Mouse (Mus musculus): ENCODE data around the gene Cby1.
"Not testable (repeated sequence)": the region's sequence is repeated elsewhere in the genome, so short reads cannot be mapped to it uniquely, and the experiment has no call there.

The Cby1 gene

DNA sequence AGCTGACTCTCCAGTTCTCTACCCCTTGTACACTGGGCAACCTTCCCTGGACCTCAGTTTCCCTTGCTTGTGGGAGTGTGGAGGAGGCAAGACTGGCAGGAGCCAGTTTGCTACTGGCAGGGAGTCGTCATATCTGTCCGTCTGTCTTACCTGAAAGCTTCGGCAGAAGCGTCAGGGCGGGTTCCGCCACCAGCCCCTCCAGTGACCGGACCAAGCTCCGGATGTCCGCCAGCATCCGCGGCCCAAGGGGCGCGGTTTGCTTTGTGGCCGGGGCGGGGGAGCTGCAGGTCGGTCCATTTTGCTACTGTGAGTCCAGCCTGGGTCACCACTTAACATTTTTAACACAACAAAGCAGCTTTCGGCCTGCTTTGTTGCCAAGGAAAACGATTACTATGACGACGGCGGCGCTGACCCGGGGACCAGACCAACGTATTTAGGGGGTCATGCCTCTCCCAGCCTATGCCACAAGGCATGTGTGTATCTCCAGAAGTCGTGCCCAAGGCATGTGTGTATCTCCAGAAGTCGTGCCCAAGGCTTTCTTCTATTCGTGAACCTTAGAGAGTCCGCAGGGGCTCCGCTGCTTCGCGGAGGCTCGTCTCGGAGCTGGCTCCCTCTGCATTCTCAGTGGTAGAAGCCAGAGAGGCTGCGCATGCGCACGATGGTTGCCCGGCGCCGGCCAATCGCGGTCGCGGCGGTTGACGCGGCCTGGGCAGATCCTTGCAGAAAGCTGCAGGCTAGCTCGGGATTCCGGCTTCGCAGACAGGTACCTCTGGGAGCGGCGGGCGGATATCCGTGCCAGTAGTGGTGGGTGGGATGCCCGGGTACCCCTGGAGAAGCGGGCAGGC is at the start of gene Cby1, which contains the start of gene Fam227a:
Gene Cby1, plus strand, starts transcription at position 669 of the 845 bp plus-strand sequence.
Gene Fam227a, minus strand, starts transcription at position 426 of the 845 bp plus-strand sequence.
- DNase-seq, result peak; percentile 97

DNA sequence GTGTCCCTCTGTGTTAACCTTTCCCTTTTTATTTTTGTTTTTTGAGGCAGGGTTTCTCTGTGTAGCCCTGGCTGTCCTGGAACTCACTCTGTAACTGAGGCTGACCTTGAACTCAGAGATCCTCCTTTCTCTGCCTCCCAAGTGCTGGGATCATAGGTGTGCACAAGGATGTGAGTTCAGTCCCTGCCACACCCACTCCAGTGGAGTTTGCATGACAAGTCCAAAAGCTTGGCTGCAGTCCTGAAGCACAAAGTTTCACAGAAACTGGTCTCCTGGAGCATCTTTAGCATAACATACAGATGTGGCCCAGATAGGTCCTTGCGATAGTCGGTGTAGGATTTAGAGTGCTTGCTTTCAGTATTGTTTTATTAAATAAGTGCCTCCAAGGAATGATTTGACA is 49.8 kb upstream of the Cby1 start:
- no peak for DNase-seq

DNA sequence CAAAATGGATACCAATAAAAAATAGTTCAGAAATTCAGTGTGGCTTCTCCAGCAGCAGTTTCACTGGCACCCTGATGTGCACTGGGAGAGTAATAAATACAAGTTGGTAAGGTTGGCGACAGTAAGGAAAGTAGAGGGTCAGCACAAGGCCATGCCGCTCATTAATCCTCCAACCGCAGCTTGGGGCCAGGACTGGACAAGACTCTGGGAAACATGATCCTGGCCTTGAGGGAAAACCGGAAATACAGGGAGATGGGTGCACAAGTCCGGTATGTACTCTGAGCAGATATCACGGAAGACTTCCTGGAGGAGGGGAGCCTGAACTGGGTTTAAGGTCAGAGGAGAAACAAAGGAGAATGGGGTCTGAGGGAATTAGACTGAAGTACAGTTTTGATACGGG is 43.5 kb upstream of the Cby1 start:
- DNase-seq, result no peak

DNA sequence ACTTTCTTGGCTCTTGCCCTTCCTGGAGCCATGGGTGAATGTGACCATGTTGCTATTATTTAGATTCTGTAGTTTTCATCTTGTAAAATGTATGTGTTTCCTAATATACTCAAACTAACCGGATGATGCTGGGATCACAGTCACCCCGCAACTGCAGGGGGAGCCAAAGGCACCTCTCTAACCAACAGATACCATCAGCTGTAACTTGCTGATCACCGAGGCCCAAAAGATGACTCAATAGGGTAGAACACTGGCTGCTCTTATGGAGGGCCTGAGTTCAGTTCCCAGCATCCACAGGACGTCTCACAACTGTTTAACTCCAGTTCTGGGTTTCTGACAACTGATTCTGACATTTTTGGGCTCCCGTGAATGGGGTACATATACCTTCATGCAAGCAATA is 42.3 kb upstream of the Cby1 start:
- no peak for DNase-seq

DNA sequence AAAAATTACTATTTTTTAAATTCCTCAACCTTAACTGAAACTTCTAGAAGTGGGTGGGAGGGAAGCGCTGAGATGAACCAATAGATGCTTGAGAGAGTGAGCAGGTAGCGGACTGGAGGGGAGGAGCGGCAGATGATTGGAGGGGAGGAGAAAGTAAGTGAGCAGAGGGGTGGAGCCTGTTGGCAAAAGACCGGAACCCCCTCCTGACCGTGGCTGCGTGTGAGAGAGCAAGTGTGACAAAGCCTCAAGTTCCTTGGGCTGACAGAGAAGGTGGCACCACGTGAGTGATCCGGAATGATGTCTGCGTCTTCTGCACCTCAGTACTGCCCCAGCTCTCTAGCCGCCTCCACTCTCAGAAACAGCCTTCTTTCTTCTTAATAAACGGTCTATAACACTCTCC is 41.9 kb upstream of the Cby1 start:
- no peak for DNase-seq

GRCm38 (mm10) chr15:79618456-79618855 is 40.5 kb upstream of the Cby1 start:
- DNase-seq, result no peak

DNA sequence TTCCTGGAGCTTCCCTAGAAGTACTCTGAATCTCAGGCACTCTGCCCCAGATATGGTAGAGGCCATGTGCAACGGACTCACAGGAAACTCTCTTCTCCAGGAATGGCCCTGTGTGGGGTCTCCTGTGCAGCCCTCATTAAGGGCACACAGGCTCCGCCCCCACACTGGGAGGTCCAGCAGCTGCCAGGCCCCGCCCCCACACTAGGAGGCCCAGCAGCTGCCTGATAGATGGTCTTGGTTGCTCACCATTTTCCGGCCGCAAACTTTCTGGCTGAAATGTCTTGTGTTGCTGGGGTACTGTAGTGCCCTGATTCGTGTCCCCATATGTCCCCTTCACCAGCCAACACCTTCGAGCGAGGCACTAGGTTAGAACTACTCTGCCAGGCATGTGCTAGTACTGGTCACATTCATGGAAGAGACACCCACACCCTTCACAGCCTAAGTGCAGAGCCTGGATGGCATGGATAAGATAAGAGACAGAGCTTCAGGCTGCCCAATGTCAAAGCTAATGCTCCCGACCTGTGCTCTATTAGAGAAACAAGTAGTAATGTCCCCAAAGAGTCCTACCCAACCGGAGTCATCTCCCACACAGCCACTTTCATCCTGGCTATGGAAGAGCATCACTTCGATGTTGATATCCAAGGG is 39.1 kb upstream of the Cby1 start:
- peak; percentile 59 for DNase-seq

DNA sequence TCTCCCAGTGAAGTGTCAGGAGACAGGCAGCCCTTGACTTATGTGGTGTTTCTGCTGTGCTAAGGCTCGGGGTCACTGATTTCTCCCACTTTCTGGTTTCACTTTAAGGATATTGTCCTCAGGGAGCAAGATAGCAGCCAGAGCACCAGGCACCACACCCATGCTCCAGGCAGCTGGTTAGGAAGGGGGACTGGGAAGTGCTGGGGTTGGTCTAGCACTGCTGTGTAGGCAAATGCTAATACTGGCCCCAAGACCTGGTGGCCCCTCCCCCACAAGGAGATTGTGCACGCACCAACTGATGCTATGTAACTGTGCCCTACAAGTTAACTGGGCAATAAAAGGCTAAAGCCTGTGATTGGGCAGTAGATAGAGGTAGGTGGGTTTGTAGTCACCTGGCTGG is 28.5 kb upstream of the Cby1 start:
- no peak for DNase-seq

GRCm38 (mm10) chr15:79641135-79641817 is 17.7 kb upstream of the Cby1 start:
- DNase-seq, result no peak

GRCm38 (mm10) chr15:79645483-79645882 is 13.5 kb upstream of the Cby1 start:
- DNase-seq, result no peak

GRCm38 (mm10) chr15:79648130-79648529 is 10.9 kb upstream of the Cby1 start:
- no peak for DNase-seq

GRCm38 (mm10) chr15:79650569-79650968 is 8.4 kb upstream of the Cby1 start:
- DNase-seq, result peak; percentile 54

DNA sequence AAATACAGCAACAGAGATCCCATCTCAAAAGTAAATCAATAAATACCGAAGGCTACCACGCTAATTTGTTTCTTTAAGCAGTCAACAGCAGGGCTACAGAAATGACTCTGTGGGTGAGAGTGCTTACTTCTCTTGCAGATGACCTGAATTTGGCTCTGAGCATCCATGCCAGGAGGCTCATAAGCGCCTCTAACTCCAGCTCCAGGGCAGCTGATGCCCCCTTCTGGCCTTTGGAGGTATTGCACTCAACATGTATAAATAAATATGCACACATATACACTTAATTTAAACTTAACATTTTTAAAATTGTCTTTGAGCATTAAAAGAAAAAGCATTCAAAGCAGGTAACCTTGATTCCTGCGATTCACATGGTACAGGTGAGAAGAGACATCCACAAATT is 7.5 kb upstream of the Cby1 start:
- DNase-seq, result peak; percentile 28

DNA sequence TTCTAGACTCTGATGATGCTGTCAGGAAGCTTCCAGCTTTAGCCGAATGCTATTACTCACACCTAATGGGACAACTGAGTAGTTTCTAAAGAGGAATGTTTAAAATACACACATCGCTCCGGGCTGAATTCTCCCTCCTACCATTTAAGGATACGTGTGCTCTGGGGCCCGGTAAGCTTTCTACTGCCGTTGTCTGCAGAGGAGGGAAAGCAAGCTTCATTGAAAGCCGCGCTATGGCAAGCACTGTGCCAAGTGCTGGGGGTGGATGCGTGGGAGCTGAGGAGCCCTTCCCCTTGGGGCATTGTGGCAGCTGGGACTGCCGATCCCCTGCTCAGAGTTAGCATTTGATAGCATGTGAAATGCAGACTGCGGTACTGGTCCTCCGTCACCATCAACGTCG is 2.5 kb upstream of the Cby1 start:
- no peak for DNase-seq

- DNase-seq, result peak; percentile 95
Measured at GRCm38 (mm10) chr15:79657837-79658530, 1.0 kb upstream of the Cby1 start.

DNA sequence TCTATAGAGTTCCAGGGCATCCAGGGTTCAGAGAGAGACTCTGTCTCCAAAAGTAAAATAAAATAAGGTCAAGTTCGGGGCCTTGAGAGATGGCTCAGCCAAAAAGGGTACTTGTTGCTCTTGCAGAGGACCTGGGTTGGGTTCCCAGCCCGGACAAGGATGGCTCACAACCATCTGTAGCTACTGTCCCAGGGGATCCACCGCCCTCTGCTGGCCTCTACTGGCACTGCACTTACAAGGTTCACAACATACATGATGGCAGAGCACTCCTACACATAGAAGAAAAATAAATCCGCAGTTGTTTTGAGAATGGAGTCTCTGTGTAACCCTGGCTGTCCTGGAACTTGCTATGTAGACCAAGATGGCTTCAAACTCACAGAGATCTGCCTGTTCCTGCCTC is 2.9 kb downstream of the Cby1 start:
- DNase-seq, result peak; percentile 72

DNA sequence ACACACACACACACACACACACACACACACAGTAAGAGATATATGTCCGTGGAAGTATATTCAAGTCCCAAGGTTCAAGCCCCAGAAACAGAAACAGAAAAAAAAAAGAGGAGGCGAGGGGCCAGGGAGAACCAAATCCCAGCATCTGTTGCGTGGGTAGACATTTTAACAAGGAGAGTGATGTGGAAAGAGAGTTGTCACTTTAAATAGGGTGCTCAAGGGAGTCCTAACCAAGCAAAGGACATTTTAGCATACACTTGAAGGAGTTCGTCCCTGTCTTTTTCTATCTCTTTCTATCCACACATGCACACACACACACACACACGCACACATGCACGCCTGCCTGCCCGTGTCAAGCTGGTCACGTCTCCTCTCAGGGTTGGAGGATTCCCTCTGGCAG is 5.7 kb downstream of the Cby1 start:
- no peak for DNase-seq

- no peak for DNase-seq
Measured at GRCm38 (mm10) chr15:79669195-79669594, 10.2 kb downstream of the Cby1 start.

- peak; percentile 92 for DNase-seq
Measured at GRCm38 (mm10) chr15:79670249-79670971, 11.4 kb downstream of the Cby1 start, which contains the start of gene Tomm22. Gene Tomm22, plus strand, starts transcription at chr15:79670861.

GRCm38 (mm10) chr15:79670972-79671299 is 11.9 kb downstream of the Cby1 start:
- no peak for DNase-seq

DNA sequence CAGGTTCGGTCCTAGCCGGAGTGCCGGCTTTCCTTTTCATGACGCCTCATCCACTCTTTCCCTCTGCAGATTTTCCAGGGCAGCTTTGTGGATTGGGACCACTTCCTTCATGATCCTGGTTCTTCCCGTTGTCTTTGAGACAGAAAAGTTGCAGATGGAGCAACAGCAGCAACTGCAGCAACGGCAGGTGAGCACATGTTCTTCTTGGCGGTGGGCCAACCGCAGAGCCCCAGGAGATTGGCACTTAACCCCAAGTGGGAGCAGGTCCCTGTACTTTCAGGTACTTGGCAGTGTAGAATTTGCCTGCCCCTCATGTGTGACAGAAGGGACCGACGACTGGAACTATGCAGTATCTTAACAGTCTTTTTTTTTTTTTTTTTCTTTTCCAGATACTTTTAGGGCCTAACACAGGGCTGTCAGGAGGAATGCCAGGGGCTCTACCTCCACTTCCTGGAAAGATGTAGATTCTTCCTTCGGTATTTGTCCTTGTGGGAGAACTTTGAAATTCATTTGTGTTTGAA is 12.9 kb downstream of the Cby1 start:
- not testable (repeated sequence) for DNase-seq

DNA sequence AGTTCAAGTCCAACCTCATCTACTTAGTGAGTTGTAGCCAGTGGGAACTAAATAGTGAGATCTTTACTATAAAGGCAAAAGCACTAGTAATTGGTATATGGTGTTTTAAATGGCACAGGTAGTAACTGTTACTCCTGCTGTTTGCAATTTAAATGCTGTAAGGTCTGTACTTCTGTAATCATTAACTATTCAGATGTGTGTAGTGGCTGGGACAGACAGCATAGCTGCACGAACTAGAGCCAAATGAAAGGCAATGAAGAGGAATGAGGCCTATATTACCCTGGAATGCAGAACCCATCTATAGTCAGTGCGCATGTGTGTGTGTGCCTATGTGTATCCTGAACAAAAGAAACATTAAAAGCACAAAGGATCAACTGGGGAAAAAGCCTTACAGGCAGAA is 18.9 kb downstream of the Cby1 start:
- no peak for DNase-seq

Data from liver (tissue).